Mouse (Mus musculus) hematopoietic stem cell, adult 5-6 weeks (primary cell): ENCODE data around the gene Rap1gap. TPM values are rescaled to one million over a fixed set of nuclear protein-coding genes. Genes with fewer than 3 reads are reported as not detected.

Experiments used
- ATAC-seq, 2 experiments: fragments of 125-278 bp in 1 of 2; replicated peaks in 1 of 2; 2 replicates each; pipeline ENCODE4 v1.8.0; 2016 to 2017; ENCODE audit warnings: inconsistent platforms in 2 of 2, mild to moderate bottlenecking in 2 of 2, moderate number of reproducible peaks in 2 of 2, low read depth in 1 of 2, moderate TSS enrichment in 1 of 2; ENCODE audit not compliant: low FRiP score in 2 of 2, poor library complexity in 2 of 2, severe bottlenecking in 2 of 2, insufficient read depth in 1 of 2, low TSS enrichment in 1 of 2
- total RNA-seq: library from RNA; stranded (forward); fragments of 172-1452, 232-1000 nt; gene quantifications from 2 replicates; pipeline ENCODE4 v1.2.3, GENCODE M21; 2017

Rap1gap gene
- total RNA-seq, 1 experiment from 2014 or later = 1.8 TPM

DNA sequence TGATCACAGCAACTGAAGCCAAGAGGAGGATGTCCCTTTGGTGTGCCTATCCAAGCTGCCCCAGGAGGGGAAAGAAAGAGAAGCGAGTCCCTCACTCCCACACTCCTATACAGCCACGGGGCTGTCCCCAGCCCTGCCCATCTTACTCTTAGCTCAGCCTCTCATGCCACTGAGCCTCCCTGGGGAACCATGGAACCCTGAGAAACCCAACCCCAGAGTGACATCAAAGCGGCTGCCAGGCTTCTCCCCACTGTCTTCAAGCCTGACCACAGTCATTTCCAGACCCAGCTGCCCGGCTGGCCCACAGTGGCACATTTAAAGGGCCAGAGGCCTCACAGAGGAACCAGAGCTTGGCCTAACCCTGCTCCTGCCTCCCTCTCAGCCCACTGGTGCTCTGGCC is 84.2 kb downstream of the Rap1gap start:
- ATAC-seq = no peak

DNA sequence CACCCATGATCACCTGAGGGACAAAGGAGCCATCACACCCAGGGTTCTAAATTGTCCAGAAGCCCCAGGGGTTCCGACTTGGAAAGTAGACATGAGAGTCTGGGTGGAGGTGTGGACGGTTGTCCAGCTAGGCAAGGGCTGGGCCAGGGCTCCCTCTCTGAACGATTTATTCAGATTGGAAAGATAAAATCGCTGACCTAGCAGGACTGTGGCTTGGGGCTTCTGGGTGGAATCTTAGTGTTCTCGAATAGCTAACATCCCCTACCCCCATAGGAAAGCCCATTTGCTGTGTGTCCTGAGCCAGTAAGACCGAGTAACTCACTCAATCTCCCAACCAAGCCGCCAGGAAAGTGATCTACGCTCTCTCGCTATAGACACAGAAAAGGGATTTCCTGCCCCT is 85.2 kb downstream of the Rap1gap start:
- ATAC-seq = no peak

DNA sequence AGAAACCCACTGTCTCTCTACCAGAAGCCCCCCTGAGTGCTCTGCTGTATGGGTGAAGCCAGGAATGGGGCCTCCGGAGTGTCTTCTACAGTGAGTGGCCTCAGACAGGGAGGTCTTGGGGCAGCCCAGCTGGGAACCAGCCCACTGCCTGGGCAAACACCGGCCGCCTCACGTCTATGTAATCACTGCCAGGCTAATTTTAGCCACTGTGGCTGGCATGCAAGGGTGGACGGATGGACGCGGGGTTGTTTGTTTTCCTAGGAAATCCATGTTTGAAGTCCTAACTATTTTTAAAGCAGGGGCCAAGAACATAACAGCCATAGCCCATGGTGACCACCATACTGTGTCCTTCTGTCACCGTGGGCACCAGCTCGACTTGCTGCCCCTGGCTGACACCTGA is 85.6 kb downstream of the Rap1gap start:
- no peak for ATAC-seq

DNA sequence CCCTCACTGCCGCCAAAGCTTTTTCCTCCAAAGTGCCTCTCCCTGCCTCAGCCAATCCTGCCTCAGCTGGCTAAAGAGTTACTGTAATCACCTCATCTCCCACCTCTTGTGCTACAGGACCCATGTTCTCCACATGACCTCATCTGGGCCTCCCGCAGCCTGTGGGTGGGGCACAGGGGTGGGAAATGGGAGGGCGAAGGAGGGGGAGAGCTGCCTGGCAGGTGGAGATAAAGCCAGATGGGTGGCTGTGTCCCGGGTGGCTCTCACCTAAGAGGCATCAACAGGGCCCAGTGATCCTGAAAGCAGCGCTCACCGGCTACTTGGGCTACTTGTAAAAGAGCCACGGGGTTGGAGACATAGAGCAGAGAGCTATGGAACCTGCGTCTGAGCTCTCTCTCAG is 86.8 kb downstream of the Rap1gap start:
- no peak for ATAC-seq

DNA sequence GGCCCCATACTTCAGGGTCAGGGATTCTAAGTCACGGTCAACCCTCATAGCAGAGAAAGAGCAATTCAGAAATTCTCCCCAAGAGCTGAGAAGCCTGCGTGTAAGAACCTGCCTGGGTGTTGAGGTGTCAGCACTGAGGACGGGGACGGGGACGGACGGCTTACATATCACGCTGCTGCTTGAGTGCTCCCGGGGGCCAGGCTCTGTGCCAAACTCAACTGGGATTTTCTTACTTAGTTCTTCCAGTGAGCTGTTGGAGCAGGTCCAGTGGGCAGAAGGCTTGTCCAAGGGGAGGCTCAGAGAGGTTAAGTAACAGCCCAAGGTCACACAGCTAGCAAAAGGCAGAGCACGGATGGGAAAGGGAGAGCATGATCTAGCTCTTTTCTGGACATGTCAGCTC is 87.2 kb downstream of the Rap1gap start:
- ATAC-seq = no peak

DNA sequence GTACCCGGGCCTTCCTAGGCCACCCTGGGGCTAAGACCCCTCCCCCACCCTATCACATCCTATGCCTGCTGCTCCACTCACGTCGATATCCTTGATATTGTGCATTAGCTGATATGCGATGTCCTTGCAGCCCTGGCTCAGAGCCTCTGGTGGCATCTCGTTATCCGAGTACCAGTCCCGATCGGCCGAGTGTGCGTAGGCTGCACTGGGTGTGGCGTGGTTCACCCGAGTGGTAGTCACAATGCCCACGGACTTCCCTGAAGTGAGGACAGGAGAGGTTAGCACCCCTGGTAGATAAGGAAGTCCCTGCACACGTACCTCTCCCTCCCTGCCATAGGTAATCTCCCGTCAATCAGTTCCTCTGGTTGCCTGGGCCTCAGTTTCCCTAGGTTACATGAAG is 87.9 kb downstream of the Rap1gap start:
- no peak for ATAC-seq

DNA sequence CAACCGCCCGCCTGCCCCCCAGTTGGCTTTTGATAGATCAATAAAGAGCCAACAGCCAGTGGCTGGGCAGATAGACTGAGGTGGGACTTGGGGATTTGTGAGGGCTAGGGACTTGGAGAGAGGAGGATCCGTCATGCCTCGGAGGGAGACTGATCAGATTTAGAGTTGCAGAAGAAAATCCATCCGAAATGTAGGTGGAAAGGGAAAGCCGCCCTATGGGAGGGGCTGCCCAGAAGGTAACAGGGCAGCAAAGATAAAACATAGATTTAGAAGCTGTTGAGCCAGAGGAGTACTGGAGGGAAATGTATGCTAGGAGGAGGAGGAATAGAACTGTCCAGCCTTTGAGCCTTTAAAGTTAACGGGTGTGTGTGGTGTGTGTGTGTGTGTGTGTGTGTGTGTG is 88.7 kb downstream of the Rap1gap start:
- no peak for ATAC-seq

DNA sequence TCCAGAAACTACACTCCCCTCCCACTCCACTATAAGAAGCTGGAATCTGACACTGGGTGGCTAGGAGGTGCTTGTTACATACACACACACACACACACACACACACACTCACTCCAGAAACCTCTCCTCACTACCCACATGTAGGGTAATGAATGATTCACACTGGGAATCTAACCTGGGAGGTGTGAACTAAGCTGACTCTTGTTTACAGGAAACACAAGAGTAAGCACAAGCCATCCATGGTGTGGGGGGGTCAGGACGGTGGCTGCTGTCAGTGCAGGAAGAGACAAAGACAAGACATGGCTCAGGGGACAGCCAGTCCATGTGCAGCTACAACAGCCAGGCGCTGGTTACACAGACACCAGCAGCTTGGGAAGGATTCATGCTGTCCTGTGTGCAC is 89.9 kb downstream of the Rap1gap start:
- ATAC-seq = no peak

DNA sequence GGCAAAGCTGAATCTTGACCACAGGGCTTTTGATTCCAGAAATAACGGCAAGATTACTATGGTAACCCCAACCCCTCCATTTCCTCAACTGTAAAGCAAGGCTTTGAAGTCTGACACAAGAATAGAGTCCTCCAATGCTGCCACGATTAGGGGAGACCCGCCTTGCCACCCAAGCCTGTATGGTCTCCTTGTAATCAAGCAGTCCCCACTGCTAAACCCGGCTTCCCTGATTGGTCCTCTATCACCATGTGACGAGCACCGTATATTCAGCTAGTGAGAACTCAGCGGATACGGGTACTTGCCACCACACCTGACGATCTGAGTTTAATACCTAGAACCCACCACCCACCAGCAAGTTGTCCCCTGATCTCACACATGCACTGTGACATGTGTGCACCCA is 98.4 kb downstream of the Rap1gap start:
- no peak for ATAC-seq

DNA sequence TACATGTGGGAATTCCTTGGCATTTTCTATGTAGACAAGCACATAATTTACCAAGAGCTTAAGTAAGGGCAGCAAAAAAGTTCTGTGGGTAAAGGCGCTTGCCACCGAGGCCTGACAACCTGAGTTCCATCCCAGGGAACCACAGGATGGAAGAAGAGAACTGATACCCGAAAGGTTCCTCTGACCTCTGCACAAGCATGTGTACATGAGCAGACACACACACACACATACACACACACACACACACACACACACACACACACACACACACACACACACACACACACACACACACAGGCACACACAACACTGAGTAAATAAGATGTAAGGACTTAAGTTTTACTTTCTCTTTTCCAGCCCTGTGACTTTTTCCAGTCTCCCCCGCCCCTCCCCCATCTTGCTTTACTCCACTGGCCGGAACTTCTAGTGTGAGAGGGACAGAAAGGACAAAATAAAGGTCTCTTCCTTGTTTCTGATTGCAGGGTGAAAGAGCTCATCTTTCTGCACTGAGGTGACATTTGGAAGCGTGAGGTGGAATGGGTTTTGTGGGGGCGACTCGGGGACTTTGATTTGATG is 99.5 kb downstream of the Rap1gap start:
- no peak for ATAC-seq

DNA sequence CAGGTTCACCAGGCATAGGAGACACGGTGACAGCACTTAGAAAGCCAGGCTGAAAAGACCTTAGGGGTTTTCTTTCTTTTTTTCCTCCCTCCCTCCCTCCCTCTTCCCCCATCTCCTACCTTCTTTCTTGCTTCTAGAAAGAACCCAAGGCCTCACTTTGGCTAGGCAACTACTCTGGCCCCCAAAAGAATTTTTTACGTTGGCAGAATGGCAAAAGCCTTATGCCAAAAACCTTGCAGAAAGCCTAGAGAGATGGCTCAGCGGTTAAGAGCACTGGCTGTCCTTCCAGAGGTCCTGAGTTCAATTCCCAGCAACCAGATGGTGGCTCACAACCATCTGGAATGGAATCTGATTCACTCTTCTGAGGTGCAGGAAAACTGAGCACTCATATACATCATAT is 100.1 kb downstream of the Rap1gap start:
- ATAC-seq = no peak

DNA sequence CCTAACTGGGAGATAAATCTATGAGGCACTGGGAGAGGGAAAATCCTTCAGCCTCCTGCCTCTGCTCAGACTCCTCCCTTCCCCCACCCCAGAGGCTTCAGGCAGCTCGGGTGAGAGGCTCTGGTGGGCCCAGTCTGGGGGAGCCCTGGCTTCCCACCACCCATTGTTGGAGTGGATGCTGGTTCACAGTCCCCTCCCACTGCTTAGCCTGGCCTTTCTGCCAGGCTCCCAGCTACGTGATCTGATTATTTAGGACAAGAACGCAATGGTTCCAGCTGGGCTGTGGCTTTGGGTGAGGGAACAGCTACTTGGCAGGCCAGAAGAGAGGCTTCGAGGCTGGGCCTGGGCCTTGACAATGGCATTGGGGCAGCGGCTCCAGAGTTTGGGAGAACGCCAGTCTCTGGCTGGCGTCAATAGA is 101.0 kb downstream of the Rap1gap start:
- ATAC-seq = no peak

DNA sequence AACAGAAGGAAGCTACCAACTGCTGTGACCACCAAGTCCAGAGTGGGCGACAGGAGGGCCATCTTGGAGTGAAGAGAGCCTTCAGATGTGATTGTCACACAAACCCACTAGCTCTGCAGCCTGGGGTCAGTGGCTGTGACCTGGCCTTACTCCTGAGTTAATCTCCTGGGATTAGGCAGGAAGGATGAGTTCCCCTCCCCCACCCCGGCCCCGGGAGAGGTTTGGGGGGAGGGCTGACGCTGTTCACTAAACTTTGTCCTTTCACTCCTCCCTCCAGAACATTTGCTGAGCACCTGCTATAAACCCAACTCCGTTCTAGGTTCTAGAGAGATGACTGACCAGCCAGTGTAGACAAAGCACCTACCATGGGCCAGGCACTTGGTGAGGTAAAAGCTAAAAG is 101.8 kb downstream of the Rap1gap start:
- no peak for ATAC-seq

DNA sequence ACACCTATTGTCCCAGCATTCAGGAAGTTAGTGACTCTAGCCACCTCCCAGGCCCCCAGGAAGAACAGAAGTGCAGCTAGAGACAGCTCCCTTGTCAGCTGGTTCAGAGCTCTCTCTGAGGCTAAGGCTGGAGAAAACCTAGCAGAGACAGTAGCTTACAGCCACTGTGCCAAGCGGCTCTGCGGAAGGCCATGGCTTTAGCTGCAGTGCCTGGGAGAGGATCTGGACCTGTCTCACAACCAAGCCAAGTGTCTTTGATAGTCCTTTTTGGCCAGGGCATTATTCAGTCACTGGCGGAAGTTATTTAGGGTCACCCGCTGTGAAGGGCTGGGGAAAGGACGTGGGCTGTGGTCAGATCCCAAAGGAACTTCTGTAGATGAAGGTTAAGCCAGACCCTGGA is 103.9 kb downstream of the Rap1gap start:
- ATAC-seq = no peak

DNA sequence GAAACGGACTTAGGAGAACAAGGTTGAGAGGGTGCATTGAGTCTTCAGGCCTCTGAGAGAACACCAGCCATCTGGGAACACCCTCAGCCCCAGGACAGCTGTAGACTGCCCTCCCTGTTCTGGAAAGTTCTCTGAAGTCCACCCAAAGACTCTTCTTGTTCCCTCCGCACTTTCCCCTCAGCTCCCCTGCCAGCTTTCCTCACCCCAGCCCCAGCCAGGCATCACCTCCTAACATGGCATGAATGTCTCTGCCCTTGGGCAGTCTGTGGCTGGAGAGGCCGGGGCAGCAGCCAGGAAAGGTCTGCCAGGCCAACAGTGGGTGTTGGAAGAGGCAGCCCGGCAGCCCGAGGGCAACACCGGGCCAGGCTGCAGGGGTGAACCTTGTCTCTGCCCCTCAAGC is 104.3 kb downstream of the Rap1gap start:
- ATAC-seq = no peak

DNA sequence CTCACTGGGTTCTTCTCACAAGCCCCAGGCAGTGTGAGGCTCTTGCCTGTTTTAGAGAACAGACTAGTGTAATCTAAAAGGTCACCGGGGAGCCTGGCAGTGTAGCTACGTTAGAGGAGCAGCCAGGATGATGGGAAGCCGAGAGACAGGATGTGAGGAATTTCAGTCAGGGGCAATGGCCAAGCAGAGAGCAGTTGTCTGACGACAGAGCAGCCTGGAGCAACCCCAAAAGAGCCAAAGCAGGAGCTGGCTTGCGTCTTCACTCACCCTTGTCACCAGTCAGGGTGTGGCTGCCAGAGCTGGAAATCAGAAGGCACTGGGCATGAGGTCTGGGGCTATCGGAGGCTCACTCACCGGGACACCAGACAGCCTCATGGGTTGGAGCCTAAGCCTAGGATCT is 105.1 kb downstream of the Rap1gap start:
- ATAC-seq = no peak

DNA sequence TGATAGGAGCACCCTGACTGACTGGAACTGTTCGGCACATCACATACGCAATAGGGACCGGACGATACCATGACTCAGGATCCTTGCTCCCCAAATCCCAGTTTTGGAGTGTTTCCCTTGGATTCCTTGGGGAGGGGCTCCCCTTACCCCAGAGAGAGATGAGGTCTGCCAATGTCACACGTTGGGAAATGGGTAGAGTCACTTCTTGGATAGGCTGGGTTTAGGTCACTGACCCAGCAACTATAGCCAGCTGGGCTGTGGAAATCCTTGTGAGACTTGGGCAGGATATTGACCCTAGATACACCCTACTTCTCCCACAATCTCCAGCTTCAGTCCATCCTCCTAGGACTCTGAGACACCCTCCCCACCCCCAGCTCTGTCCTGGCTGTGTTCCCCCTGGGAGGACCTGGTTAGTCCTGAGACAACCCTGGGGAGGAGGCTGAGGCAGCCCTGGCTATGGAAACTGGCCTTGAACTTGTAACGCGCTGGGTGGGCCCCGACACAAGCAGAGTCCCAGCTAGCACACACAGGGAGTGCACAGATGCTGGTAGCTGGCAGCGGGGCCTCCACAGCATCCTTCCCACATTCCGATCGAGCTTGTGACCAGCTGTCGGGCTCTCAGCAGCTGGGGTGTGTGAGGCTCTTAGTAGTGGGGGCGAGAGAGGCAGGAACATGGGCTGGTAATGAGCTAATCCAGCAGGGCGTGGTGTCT is 106.5 kb downstream of the Rap1gap start:
- ATAC-seq = no peak

DNA sequence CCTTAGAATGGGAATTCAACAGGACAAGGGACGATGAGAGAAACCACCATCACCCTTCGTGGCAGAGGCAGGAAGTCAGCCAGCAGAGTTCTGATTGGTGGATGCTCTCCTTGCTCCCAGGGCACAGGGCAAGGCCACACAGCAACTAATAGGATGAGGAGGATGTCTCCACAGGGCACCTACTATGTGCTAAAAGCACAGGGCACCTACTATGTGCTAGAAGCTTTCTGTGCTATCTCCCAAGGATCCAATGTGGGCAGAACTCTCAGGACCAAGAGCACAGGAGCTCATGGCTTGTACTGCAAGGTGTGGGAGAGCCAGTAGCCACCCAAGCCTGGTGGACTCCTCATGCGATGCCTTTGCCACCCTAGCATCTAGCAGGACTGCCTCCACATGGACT is 107.2 kb downstream of the Rap1gap start:
- no peak for ATAC-seq

DNA sequence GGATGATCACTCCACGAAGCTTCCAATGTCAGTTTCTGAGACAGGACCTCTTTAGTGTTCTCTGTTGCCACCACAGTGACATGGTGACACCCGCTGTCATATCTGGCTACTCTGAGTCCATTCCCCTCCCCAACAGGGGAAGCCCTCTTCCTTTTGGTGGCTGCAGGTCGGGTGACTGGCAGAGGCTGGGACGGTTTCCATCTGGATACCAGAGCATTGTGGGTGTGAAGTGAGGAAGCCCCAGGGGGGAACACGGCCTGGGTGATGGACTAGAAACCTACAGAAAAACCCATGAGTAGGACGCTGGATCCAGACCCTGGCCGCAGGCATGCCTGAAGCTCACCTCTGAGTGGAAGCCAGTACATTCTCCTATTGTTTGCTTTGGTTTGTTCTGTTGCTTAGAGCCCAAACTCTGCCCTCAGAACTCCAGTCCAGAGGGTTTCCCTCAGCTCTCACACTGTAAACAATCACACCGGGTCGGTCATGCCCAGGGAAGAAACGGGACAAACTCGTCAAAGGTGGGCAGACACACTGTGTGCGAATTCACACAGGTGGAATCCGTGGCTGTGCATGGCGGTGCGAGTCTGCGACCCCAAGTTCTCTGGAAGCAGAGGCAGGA is 108.0 kb downstream of the Rap1gap start:
- no peak for ATAC-seq
